Mouse (Mus musculus) granulocyte monocyte progenitor cell, adult 5-6 weeks (primary cell): ENCODE data around the gene Mindy4. TPM values are rescaled to one million over a fixed set of nuclear protein-coding genes. Genes with fewer than 3 reads are reported as not detected.
A peak's percentile ranks its signal among the peaks of the same experiment; 100 is the strongest.

Experiments used
- ATAC-seq: replicated peaks from 2 replicates; pipeline ENCODE4 v1.8.0; 2016; ENCODE audit warnings: mild to moderate bottlenecking, moderate TSS enrichment, inconsistent platforms; ENCODE audit not compliant: poor library complexity, severe bottlenecking
- total RNA-seq, 2 experiments: library from RNA; stranded (forward) in 1 of 2; stranded (reverse) in 1 of 2; fragments of 200-712, 200-1000 nt in 1 of 2; fragments of >200 nt in 1 of 2; fragmentation: Nextera tagmentation in 1 of 2; gene quantifications; 2 replicates each; pipeline ENCODE4 v1.2.3; 2014 to 2017

Gene Mindy4
- total RNA-seq, 2 experiments from 2014 or later: 0.99 to 2.4 TPM

DNA sequence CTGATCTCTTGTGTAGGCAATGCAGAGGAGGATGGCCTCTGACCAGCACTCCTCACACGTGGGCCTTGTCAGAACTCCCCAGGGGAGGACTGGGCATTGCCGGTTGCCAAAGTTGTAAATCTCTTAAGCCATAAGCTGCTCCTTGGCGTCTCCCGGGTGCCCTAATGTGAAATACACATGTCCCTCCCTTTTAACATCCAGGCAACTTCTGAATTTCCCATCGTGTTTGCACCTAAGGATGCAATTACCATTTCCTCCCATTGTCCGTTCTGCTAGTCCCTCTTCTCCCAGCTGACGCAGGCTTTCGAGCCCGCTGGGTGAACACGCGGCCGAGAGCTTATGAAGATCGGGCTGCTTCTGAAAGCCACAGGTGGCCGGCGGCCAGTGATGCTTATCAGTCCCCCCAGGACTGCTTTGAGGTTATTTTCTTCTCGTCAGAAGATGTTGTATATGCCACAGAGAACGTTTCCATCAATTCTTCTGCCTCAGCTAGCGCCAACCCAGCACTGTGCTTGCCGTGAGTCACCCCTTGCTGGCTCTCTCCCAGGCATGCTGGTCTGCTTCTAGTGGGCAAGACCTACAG lies 91.5 kb downstream of the Mindy4 start:
- 0 out of 2 replicates have a peak, but pooled peaks have one; percentile 27 for ATAC-seq

- ATAC-seq: no peak
These were observed 92.1 kb downstream of the Mindy4 start for GRCm38 (mm10) chr6:55295325-55295724.

DNA sequence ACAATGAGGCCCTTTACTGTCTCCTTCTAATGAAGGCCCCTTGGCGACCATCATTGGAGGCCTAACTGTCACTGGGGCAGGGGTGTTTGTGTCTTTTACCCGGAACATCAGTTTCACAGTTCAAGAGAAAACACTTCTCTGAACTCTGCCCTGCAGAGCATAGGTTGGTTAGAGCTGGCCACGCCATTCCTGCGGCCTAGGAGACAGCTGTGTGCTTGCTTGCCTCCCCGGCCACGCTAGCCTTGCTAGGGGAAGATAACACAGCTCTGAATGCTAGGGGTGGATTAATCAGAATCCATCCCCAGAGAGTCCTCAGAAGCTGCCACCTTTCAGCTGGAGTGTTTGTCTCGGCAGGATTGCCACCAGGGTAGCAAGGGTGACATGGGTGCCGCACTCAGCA lies 96.3 kb downstream of the Mindy4 start:
- no peak for ATAC-seq

- ATAC-seq: no peak
These were observed 96.7 kb downstream of the Mindy4 start for GRCm38 (mm10) chr6:55299917-55300316.

GRCm38 (mm10) chr6:55300704-55301103 lies 97.5 kb downstream of the Mindy4 start:
- ATAC-seq: no peak

DNA sequence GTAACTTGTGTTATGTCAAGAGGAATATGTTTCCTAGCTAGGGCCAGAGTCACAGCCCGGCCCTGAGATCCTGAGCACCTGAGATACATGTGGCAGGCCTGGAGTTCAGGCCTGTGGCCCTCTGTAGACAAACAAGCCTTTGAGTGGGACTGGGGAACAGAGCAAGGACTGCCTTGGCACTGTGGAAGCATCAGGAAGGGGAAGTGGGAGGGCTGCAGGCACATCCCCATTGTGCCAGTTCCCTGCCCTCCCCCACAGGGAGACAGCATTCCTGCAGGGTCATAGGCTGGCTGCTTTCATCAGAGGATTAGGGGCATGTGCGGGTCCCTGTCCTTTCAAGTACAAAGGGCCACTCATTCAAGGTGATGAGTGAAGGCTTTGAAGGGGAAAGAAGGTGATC lies 107.0 kb downstream of the Mindy4 start:
- ATAC-seq: peak; percentile 55

- ATAC-seq: no peak
These were observed 108.8 kb downstream of the Mindy4 start for GRCm38 (mm10) chr6:55311962-55312361.

GRCm38 (mm10) chr6:55313893-55314292 lies 110.7 kb downstream of the Mindy4 start:
- ATAC-seq: no peak

GRCm38 (mm10) chr6:55314628-55315027 lies 111.4 kb downstream of the Mindy4 start:
- ATAC-seq: no peak

GRCm38 (mm10) chr6:55318597-55318996 lies 115.4 kb downstream of the Mindy4 start:
- no peak for ATAC-seq

- no peak for ATAC-seq
These were observed 116.7 kb downstream of the Mindy4 start for GRCm38 (mm10) chr6:55319585-55320551.

GRCm38 (mm10) chr6:55320894-55321293 lies 117.7 kb downstream of the Mindy4 start:
- no peak for ATAC-seq

- no peak for ATAC-seq
These were observed 118.3 kb downstream of the Mindy4 start for GRCm38 (mm10) chr6:55321518-55321917.

GRCm38 (mm10) chr6:55322980-55323379 lies 119.8 kb downstream of the Mindy4 start:
- ATAC-seq: no peak

DNA sequence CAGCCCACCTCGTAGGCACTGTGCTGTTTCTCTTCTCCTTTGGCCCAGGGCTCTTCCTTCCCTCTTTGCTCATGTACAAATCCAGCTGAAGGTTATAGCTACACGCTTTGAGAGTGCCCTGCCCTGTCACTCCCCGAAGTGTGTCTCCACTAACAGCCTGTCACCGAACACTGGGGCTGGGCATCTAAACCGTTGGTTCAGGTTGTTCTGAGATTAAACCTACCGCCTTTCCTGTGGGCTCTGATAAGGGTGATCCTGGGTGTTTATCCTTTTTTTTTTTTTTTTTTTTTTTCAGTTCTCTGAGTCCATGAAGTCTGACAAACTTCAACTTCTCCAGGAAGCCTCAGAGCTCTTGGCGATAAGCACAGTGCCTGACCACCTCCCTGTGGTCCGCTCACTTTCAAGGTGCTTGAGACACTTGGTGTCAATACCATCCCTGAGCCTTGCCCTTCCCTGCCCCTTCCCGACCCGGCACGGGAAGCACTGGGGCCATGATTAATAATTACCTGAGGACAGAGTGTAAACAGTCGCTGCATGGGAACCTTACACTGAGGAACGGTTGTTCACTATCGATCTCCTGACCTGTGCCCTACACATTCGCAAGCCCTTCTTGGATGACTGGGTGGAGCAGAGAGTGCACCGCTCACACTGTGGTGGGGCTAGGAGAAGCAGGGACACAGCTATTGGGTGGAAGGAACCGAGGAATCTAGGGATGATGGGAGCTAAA lies 120.9 kb downstream of the Mindy4 start:
- no peak; the same call in 1 of the 2 replicates for ATAC-seq

GRCm38 (mm10) chr6:55324785-55325184 lies 121.6 kb downstream of the Mindy4 start:
- ATAC-seq: no peak

GRCm38 (mm10) chr6:55326299-55326698 lies 123.1 kb downstream of the Mindy4 start:
- no peak for ATAC-seq

DNA sequence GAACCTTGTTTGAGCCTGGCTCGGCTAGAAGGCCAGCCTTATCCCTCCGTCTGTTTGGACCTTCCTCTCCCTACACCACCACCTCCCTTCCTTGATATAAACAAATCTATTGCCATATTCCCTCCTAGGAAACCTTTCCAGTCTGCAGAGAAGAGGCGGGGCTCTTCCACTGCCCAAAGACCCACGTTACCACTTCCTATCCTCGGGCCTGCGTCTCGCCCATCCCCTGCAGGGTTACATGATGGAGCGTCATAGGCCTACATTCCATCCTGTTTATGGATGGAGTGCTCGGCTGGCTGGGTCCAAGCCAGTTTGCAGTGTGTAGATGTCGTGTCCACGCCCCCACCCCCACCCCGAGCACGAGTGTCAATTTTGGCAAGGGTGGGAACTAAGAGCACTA lies 124.1 kb downstream of the Mindy4 start:
- no peak for ATAC-seq

DNA sequence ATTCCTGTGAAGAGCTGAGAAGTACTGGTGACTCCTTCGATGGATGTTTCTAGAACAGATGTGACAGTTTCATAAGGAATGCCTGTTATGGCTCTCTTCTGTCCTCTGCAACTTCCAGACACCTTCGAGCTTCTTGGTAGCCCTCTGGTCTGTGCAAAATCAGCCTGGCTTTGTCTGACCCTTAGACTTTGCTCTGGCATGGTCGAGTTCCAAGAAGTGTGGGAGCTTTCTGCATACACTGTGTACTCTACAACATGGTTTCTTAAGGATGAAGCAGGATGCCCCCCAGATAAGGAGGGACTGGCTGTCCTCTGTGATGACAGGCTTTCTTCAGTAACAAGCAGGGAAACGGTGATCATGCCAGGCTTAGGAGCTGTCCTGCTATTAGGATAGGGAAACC lies 125.0 kb downstream of the Mindy4 start:
- no peak for ATAC-seq

GRCm38 (mm10) chr6:55331315-55331714 lies 128.1 kb downstream of the Mindy4 start:
- peak; percentile 89 for ATAC-seq
